Mouse (Mus musculus) kidney, postnatal 0 days (tissue): ENCODE results near the gene Acsf3. TPM values are rescaled to one million over a fixed set of nuclear protein-coding genes. Genes with fewer than 3 reads are reported as not detected.

Experiments
- ATAC-seq: fragments of 200-750 bp; cut with Nextera tagmentation; replicated peaks from 2 replicates; pipeline ENCODE4 v1.8.0; 2017; ENCODE audit warnings: low read depth, moderate number of reproducible peaks, moderate TSS enrichment, moderate library complexity; ENCODE audit not compliant: low FRiP score
- DNase-seq: peaks from one replicate; pipeline ENCODE4 v3.0.0-alpha.2; 2016; ENCODE audit warnings: low spot score
- H3K27ac ChIP-seq: fragments of 300-500 bp; sonication (generic); 2 replicates; pipeline ENCODE4 v1.5.1; 2014; ENCODE audit warnings: mild to moderate bottlenecking
- H3K27me3 ChIP-seq: fragments of 300-500 bp; sonication (generic); 2 replicates; pipeline ENCODE4 v1.6.1; 2014; ENCODE audit warnings: low read length, mixed read lengths; ENCODE audit not compliant: insufficient read depth
- H3K36me3 ChIP-seq: fragments of 300-500 bp; sonication (generic); 2 replicates; pipeline ENCODE4 v1.6.1; 2014; ENCODE audit warnings: low read length, mixed read lengths; ENCODE audit not compliant: insufficient read depth
- H3K4me1 ChIP-seq: fragments of 300-500 bp; sonication (generic); replicated peaks from 2 replicates; pipeline ENCODE4 v1.6.1; 2014; ENCODE audit warnings: antibody characterized with exemption, low read length, mixed read lengths; ENCODE audit not compliant: insufficient read depth
- H3K4me2 ChIP-seq: fragments of 300-500 bp; sonication (generic); 2 replicates; pipeline ENCODE4 v1.6.1; 2014; ENCODE audit warnings: mild to moderate bottlenecking, low read length, moderate library complexity, mixed read lengths
- H3K4me3 ChIP-seq: fragments of 300-500 bp; sonication (generic); replicated peaks from 2 replicates; pipeline ENCODE4 v1.5.1; 2014; ENCODE audit warnings: low read depth, low read length
- H3K9ac ChIP-seq: fragments of 300-500 bp; sonication (generic); 2 replicates; pipeline ENCODE4 v1.6.1; 2014; ENCODE audit warnings: low read depth, low read length
- H3K9me3 ChIP-seq: fragments of 300-500 bp; sonication (generic); replicated peaks from 2 replicates; pipeline ENCODE4 v1.6.1; 2016; ENCODE audit warnings: low read length, inconsistent platforms, mixed read lengths
- CTCF ChIP-seq: IDR thresholded peaks from 2 replicates; pipeline ENCODE4 v1.5.1; 2016; ENCODE audit warnings: antibody characterized with exemption, low read depth, mild to moderate bottlenecking, moderate library complexity
- WGBS: fragments of 180-500 bp; shearing (Covaris S2); extraction: QIAGEN DNeasy Blood & Tissue Kit; methylation state at CpG from one replicate; pipeline ENCODE4 v1.1.7; 2014; 5-methylcytosine and 5-hydroxymethylcytosine counted together
- polyA plus RNA-seq: library from polyadenylated mRNA; unstranded; fragments of >200 nt; fragmentation: Nextera tagmentation; extraction: Ambion mirVana; gene quantifications from 2 replicates; pipeline ENCODE4 v1.2.1, GENCODE M21; 2015

The Acsf3 gene
- polyA plus RNA-seq, 1 experiment from 2014 or later = 21.4 TPM

- no peak overlapping the region for H3K4me3 ChIP-seq
- TF ChIP-seq CTCF = no peak
- DNase-seq (no peak), ATAC-seq (no peak)
- H3K9me3 ChIP-seq = no peaks in the 10 kb centered on the region
- H3K27me3 ChIP-seq = no peaks in the 10 kb centered on the region
- H3K9ac ChIP-seq = no peak overlapping the region
- no peaks in the 10 kb centered on the region for H3K36me3 ChIP-seq
- WGBS = 26% methylated on average over 15 of the region's 15 CpGs
- H3K27ac ChIP-seq = no peak overlapping the region
- H3K4me2 ChIP-seq = no peak overlapping the region
- no peaks in the 10 kb centered on the region for H3K4me1 ChIP-seq
Measured at GRCm38 (mm10) chr8:122803906-122804761, 28.8 kb downstream of the Acsf3 start.

GRCm38 (mm10) chr8:122805349-122805748, 30.1 kb downstream of the Acsf3 start:
- Histone ChIP-seq H3K9me3 (no peaks in the 10 kb centered on the region), H3K27ac (no peak overlapping the region), H3K4me3 (no peak overlapping the region), H3K9ac (no peak overlapping the region), H3K4me2 (no peak overlapping the region), H3K27me3 (no peaks in the 10 kb centered on the region), H3K4me1 (no peaks in the 10 kb centered on the region), H3K36me3 (no peaks in the 10 kb centered on the region)
- DNase-seq (no peak), ATAC-seq (no peak)
- WGBS = 55% methylated on average over 3 of the region's 3 CpGs
- no peak for TF ChIP-seq CTCF

- Histone ChIP-seq H3K4me1 (no peaks in the 10 kb centered on the region), H3K27me3 (no peaks in the 10 kb centered on the region), H3K9me3 (no peaks in the 10 kb centered on the region), H3K9ac (no peak overlapping the region), H3K27ac (no peak overlapping the region), H3K36me3 (no peaks in the 10 kb centered on the region), H3K4me3 (no peak overlapping the region), H3K4me2 (no peak overlapping the region)
- no peak for TF ChIP-seq CTCF
- ATAC-seq = peak; percentile 15; the same call in 1 of the 2 replicates
- WGBS = 50% methylated on average over 7 of the region's 7 CpGs
- DNase-seq = peak; percentile 49
Measured at GRCm38 (mm10) chr8:122806956-122807538, 31.8 kb downstream of the Acsf3 start.

- Histone ChIP-seq H3K4me2 (no peak overlapping the region), H3K27me3 (no peaks in the 10 kb centered on the region), H3K4me1 (no peaks in the 10 kb centered on the region), H3K27ac (no peak overlapping the region), H3K9ac (no peak overlapping the region), H3K9me3 (no peaks in the 10 kb centered on the region), H3K36me3 (no peaks in the 10 kb centered on the region), H3K4me3 (no peak overlapping the region)
- no peak for TF ChIP-seq CTCF
- DNase-seq = no peak
- WGBS = 94% methylated on average over 4 of the region's 4 CpGs
- ATAC-seq = no peak
Measured at GRCm38 (mm10) chr8:122807907-122808306, 32.6 kb downstream of the Acsf3 start.

- H3K9ac ChIP-seq = no peak overlapping the region
- no peak overlapping the region for H3K4me2 ChIP-seq
- H3K4me3 ChIP-seq = no peak overlapping the region
- ATAC-seq (peak; percentile 26; the same call in 1 of the 2 replicates), DNase-seq (no peak)
- H3K36me3 ChIP-seq = peaks cover 4% of the 10 kb centered on the region; the same call in 1 of the 2 replicates
- no peaks in the 10 kb centered on the region for H3K4me1 ChIP-seq
- H3K27ac ChIP-seq = no peak overlapping the region
- WGBS = 53% methylated on average over 8 of the region's 8 CpGs
- H3K27me3 ChIP-seq = no peaks in the 10 kb centered on the region
- H3K9me3 ChIP-seq = no peaks in the 10 kb centered on the region
- no peak for TF ChIP-seq CTCF
Measured at GRCm38 (mm10) chr8:122810376-122810775, 35.1 kb downstream of the Acsf3 start.

GRCm38 (mm10) chr8:122811870-122812494, 36.7 kb downstream of the Acsf3 start:
- Histone ChIP-seq H3K9me3 (no peaks in the 10 kb centered on the region), H3K27me3 (no peaks in the 10 kb centered on the region), H3K36me3 (peaks cover 4% of the 10 kb centered on the region; the same call in 1 of the 2 replicates), H3K4me2 (no peak overlapping the region), H3K9ac (no peak overlapping the region), H3K4me3 (no peak overlapping the region), H3K4me1 (no peaks in the 10 kb centered on the region), H3K27ac (no peak overlapping the region)
- 61% methylated on average over 16 of the region's 16 CpGs for WGBS
- DNase-seq = no peak
- TF ChIP-seq CTCF = no peak
- no peak for ATAC-seq
